Mouse (Mus musculus) CH12.LX (cell line): ENCODE measurements around the gene Bcl9l.

Experiments used
- CTCF ChIP-seq, 2 experiments: IDR thresholded peaks in 1 of 2; conservative IDR thresholded peaks in 1 of 2; 2 replicates each; pipeline ENCODE4 v1.5.1; 2011 to 2012; ENCODE audit warnings: low read depth in 2 of 2, low read length in 2 of 2, improper control_type of control experiment in 1 of 2, inconsistent platforms in 1 of 2, mild to moderate bottlenecking in 1 of 2, moderate library complexity in 1 of 2
- EP300 ChIP-seq: IDR thresholded peaks from 2 replicates; pipeline ENCODE4 v1.6.1; 2011; ENCODE audit warnings: low read length, improper control_type of control experiment
- IRF4 ChIP-seq: IDR thresholded peaks from 2 replicates; pipeline ENCODE4 v1.6.1; 2014; ENCODE audit warnings: low read depth, mild to moderate bottlenecking, inconsistent platforms, low read length, improper control_type of control experiment
- KAT2A ChIP-seq: IDR thresholded peaks from 2 replicates; pipeline ENCODE4 v1.6.1; 2012; ENCODE audit warnings: low read length, improper control_type of control experiment, inconsistent platforms; ENCODE audit not compliant: insufficient replicate concordance
- MAX ChIP-seq: IDR thresholded peaks from 2 replicates; pipeline ENCODE4 v1.6.1; 2011; ENCODE audit warnings: low read length, improper control_type of control experiment
- RAD21 ChIP-seq: IDR thresholded peaks from 2 replicates; pipeline ENCODE4 v1.6.1; 2011; ENCODE audit warnings: low read depth, mild to moderate bottlenecking, low read length, improper control_type of control experiment, moderate library complexity
- ZMIZ1 ChIP-seq: IDR thresholded peaks from 2 replicates; pipeline ENCODE4 v1.6.1; 2012; ENCODE audit warnings: low read depth, mild to moderate bottlenecking, inconsistent platforms, low read length, improper control_type of control experiment
- ZNF384 ChIP-seq: IDR thresholded peaks from 2 replicates; pipeline ENCODE4 v1.6.1; 2012; ENCODE audit warnings: low read depth, low read length, improper control_type of control experiment, inconsistent platforms

GRCm38 (mm10) chr9:44473184-44473583, 9.4 kb upstream of the Bcl9l start:
- peak in 1 of 2 experiments; percentile 40; a peak in 2 of 4 replicates for TF ChIP-seq CTCF (conservative IDR thresholded peaks at IDR 0.05 in 1 of 2, IDR thresholded peaks at IDR 0.05 in 1 of 2; ENCODE audit: low read depth in 2 of 2, low read length in 2 of 2)
- TF ChIP-seq KAT2A = no peak
- peak; percentile 9 for TF ChIP-seq RAD21
- TF ChIP-seq ZMIZ1 = no peak
- no peak for TF ChIP-seq ZNF384
- TF ChIP-seq EP300 = no peak
- TF ChIP-seq IRF4 = no peak
- TF ChIP-seq MAX = no peak
